In the genomic region with DNA sequence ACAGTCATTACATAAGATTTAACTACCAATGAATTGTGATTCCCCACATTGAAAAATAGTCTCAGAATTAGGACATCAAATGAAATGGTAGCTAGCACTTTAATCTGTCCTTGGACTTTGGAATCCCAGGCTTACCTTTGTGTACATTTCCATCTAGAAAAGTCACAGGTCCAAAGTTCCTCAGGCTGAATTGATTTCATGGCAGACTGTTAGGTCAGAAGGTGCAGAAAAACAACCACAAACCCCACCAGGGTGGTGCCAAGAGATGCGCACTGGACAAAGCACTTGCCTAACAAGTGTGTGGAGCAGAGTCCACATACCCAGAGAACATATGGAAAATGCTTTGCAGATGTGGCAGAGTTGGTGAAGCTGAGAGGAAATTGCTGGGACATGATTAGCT, we compare ENCODE assay signal across 25 mouse cellular contexts.
"Had no signal": no experiment of that assay in that cellular context is flagged by ENCODE, and none has a peak within 500 bp of the region (broad histone marks: within the 10 kb centered on the region; RNA-seq: fewer than 3 reads in every experiment).

No protein-coding gene starts in this region.

- H3K4me1 ChIP-seq: forebrain, embryonic 15.5 days; heart, embryonic 13.5 days; heart, embryonic 15.5 days; hindbrain, embryonic 13.5 days; hindbrain, embryonic 15.5 days had no signal

- H3K9me3 ChIP-seq: forebrain, embryonic 15.5 days; heart, embryonic 13.5 days; heart, embryonic 15.5 days; hindbrain, embryonic 13.5 days; hindbrain, embryonic 15.5 days; limb, embryonic 13.5 days; limb, embryonic 15.5 days had no signal

- ATAC-seq: forebrain, embryonic 15.5 days; forebrain, postnatal 0 days; hindbrain, postnatal 0 days; intestine, postnatal 0 days had no signal

- DNase-seq: forebrain, postnatal 0 days; gastrocnemius, postnatal 10 days; gastrocnemius, postnatal 25 days; heart, adult 11 months; heart, adult 2 months; heart, postnatal 14 days; heart, postnatal 36 days; kidney, adult 18-20 months; kidney, adult 8-10 months; kidney, postnatal 10 days; kidney, postnatal 25 days; kidney, postnatal 4 days; layer of hippocampus, postnatal 36 days; left cerebral cortex, postnatal 4 days had no signal

- H3K4me2 ChIP-seq: forebrain, embryonic 15.5 days; heart, embryonic 11.5 days; heart, embryonic 13.5 days; heart, embryonic 15.5 days; hindbrain, embryonic 13.5 days; hindbrain, embryonic 15.5 days; limb, embryonic 13.5 days; limb, embryonic 15.5 days had no signal

- H3K27ac ChIP-seq: forebrain, embryonic 15.5 days; heart, adult 2 months; heart, embryonic 13.5 days; heart, embryonic 15.5 days; hindbrain, embryonic 13.5 days; hindbrain, embryonic 15.5 days; hindbrain, postnatal 0 days; layer of hippocampus, adult 2 months; limb, embryonic 13.5 days; limb, embryonic 15.5 days had no signal

- H3K27me3 ChIP-seq: forebrain, embryonic 15.5 days; heart, embryonic 13.5 days; heart, embryonic 15.5 days; hindbrain, embryonic 13.5 days; hindbrain, embryonic 15.5 days; limb, embryonic 13.5 days; limb, embryonic 15.5 days had no signal

- H3K9ac ChIP-seq: forebrain, embryonic 15.5 days; forebrain, postnatal 0 days; heart, embryonic 13.5 days; heart, embryonic 15.5 days; hindbrain, embryonic 13.5 days; hindbrain, embryonic 15.5 days; limb, embryonic 13.5 days; limb, embryonic 15.5 days had no signal

- H3K4me3 ChIP-seq: forebrain, embryonic 15.5 days; heart, adult 2 months; heart, embryonic 13.5 days; heart, embryonic 15.5 days; hindbrain, embryonic 13.5 days; hindbrain, embryonic 15.5 days; layer of hippocampus, adult 2 months; limb, embryonic 13.5 days; limb, embryonic 15.5 days had no signal

- H3K36me3 ChIP-seq: forebrain, embryonic 15.5 days; heart, embryonic 13.5 days; heart, embryonic 15.5 days; hindbrain, embryonic 13.5 days; hindbrain, embryonic 15.5 days; limb, embryonic 13.5 days; limb, embryonic 15.5 days had no signal
